Mouse (Mus musculus): Measurements from ENCODE around the gene Slc7a14. TPM values are rescaled to one million over a fixed set of nuclear protein-coding genes. Genes with fewer than 3 reads are reported as not detected.

Slc7a14 gene
- total and polyA plus RNA-seq, 3 experiments: under 0.01 to 0.01 TPM; not detected in 1

DNA sequence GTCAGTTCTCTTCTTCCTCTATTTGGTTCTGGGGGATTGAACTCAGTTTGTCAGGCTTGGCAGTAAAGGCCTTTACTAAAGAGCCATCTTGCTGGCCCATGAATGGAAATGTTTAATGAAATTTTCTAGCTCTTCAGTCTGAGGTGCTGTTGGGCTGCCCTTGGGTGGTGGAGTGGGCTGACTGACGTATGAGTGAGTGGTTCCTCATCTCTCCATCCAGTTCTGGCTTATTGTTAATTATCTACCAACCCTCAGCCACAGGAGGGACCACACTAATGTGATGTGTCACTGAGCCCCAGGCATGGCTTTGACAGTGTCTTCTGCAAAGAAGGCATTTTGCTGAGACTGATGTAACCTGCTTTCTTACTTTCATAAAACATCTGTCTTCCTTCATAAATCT lies 66.7 kb downstream of the Slc7a14 start:
- no peak overlapping the region for H3K4me3 ChIP-seq (ENCODE audit: control insufficient read depth in 1 of 2, insufficient read depth in 1 of 2, low read depth in 2 of 2, low read length in 2 of 2)
- DNase-seq (ENCODE audit: low read depth, low spot score): no peak
- H3K27me3 ChIP-seq (ENCODE audit: control insufficient read depth in 1 of 2, insufficient read depth in 2 of 2, low read length in 2 of 2): 0 out of 4 replicates have a peak, but pooled peaks cover 0 to 2% of the 10 kb centered on the region in 2 experiments
- no peak for TF ChIP-seq ZMIZ1 (IDR thresholded peaks at IDR 0.05; ENCODE audit: low read depth, low read length)
- no peak for TF ChIP-seq CTCF (IDR thresholded peaks at IDR 0.05 in 2 of 3, conservative IDR thresholded peaks at IDR 0.05 in 1 of 3; ENCODE audit: control insufficient read depth in 1 of 3, insufficient read depth in 1 of 3, low read depth in 2 of 3, low read length in 3 of 3, poor library complexity in 1 of 3, severe bottlenecking in 1 of 3)
- TF ChIP-seq RCOR1 (IDR thresholded peaks at IDR 0.05; ENCODE audit: low read depth, low read length): no peak
- TF ChIP-seq ZC3H11A (IDR thresholded peaks at IDR 0.05; ENCODE audit: low read depth, low read length): no peak
- TF ChIP-seq MAFK (IDR thresholded peaks at IDR 0.05; ENCODE audit: borderline replicate concordance, low read depth, low read length): no peak
- TF ChIP-seq E2F4 (IDR thresholded peaks at IDR 0.05; ENCODE audit: borderline replicate concordance, low read depth, low read length): no peak
- TF ChIP-seq MEF2A (IDR thresholded peaks at IDR 0.05; ENCODE audit: extremely low read depth, insufficient replicate concordance, low read depth, low read length, poor library complexity, severe bottlenecking): no peak
- TF ChIP-seq SIN3A (IDR thresholded peaks at IDR 0.05; ENCODE audit: low read length): no peak
- no peaks in the 10 kb centered on the region for H3K9me3 ChIP-seq (replicated peaks; ENCODE audit: insufficient read depth, low read length)
- no peaks in the 10 kb centered on the region for H3K79me2 ChIP-seq (ENCODE audit: control insufficient read depth, insufficient read depth, low read length, poor library complexity)
- no peaks in the 10 kb centered on the region for H3K4me1 ChIP-seq (ENCODE audit: control insufficient read depth in 1 of 2, insufficient read depth in 2 of 2, low read length in 2 of 2)
- no peak overlapping the region for H3K27ac ChIP-seq (ENCODE audit: control insufficient read depth, low read depth, low read length)
- no peak overlapping the region for H3K9ac ChIP-seq (ENCODE audit: control insufficient read depth, low read depth, low read length, poor library complexity, severe bottlenecking)
- no peaks in the 10 kb centered on the region for H3K36me3 ChIP-seq (ENCODE audit: control insufficient read depth in 1 of 2, insufficient read depth in 2 of 2, low read length in 2 of 2)

DNA sequence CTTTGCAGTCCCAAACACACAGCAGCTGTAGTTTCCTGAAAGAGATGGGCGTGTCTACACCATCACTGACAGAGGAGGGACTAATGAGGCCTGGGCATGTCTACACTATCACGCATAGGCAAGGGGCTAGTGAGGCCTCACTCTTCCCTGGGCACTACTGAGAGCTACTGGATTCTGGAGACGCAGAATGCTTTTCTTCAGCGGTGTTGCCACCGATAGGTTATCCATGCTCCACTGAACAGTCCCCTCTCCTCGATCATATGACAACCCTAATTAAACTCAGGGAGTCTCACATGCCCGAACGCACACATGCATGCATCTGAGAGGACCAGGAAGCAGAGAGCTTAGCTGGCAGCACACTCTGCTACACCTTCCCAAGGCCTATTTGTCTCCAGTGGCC lies 69.3 kb downstream of the Slc7a14 start:
- Histone ChIP-seq H3K4me3 (ENCODE audit: control insufficient read depth in 1 of 2, insufficient read depth in 1 of 2, low read depth in 2 of 2, low read length in 2 of 2) (no peak overlapping the region), H3K9ac (ENCODE audit: control insufficient read depth, low read depth, low read length, poor library complexity, severe bottlenecking) (no peak overlapping the region), H3K9me3 (replicated peaks; ENCODE audit: insufficient read depth, low read length) (no peaks in the 10 kb centered on the region), H3K4me1 (ENCODE audit: control insufficient read depth in 1 of 2, insufficient read depth in 2 of 2, low read length in 2 of 2) (no peaks in the 10 kb centered on the region), H3K27ac (ENCODE audit: control insufficient read depth, low read depth, low read length) (no peak overlapping the region), H3K36me3 (ENCODE audit: control insufficient read depth in 1 of 2, insufficient read depth in 2 of 2, low read length in 2 of 2) (no peaks in the 10 kb centered on the region), H3K79me2 (ENCODE audit: control insufficient read depth, insufficient read depth, low read length, poor library complexity) (no peaks in the 10 kb centered on the region), H3K27me3 (ENCODE audit: control insufficient read depth in 1 of 2, insufficient read depth in 2 of 2, low read length in 2 of 2) (no peaks in the 10 kb centered on the region)
- DNase-seq (ENCODE audit: low read depth, low spot score): no peak
- TF ChIP-seq TCF12 (IDR thresholded peaks at IDR 0.05; ENCODE audit: low read depth, low read length) (no peak), NRF1 (IDR thresholded peaks at IDR 0.05; ENCODE audit: insufficient read depth, low read depth, low read length, poor library complexity, severe bottlenecking) (no peak), CHD1 (IDR thresholded peaks at IDR 0.05; ENCODE audit: low read depth, low read length) (no peak), SMC3 (IDR thresholded peaks at IDR 0.05; ENCODE audit: low read depth, low read length) (no peak), POLR2A (IDR thresholded peaks at IDR 0.05; ENCODE audit: control insufficient read depth in 1 of 2, insufficient read depth in 1 of 2, low read depth in 1 of 2, low read length in 2 of 2, poor library complexity in 1 of 2) (no peak), MEF2A (IDR thresholded peaks at IDR 0.05; ENCODE audit: extremely low read depth, insufficient replicate concordance, low read depth, low read length, poor library complexity, severe bottlenecking) (no peak)

DNA sequence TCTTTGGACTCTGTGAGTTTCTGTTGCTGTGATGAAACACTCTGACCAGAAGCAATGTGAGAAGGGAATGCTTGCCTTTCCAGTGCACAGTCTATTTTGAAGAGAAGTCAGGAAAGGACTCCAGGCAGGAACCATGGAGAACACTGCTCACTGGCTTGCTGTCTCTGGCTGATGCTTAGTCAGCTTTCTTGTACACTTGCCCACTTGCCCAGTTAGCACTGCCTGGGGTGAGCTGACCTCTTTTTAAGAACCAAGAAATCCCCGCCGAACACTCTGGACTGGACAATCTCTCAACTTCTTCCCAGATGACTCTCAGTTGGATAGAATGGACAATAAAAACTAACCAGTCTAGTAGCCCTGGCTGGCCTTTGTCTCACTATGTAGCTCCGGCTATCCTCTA lies 70.5 kb downstream of the Slc7a14 start:
- no peak overlapping the region for H3K4me3 ChIP-seq (ENCODE audit: control insufficient read depth in 1 of 2, insufficient read depth in 1 of 2, low read depth in 2 of 2, low read length in 2 of 2)
- no peak for TF ChIP-seq ZNF384 (IDR thresholded peaks at IDR 0.05; ENCODE audit: low read depth, low read length)
- no peak for TF ChIP-seq MEF2A (IDR thresholded peaks at IDR 0.05; ENCODE audit: extremely low read depth, insufficient replicate concordance, low read depth, low read length, poor library complexity, severe bottlenecking)
- TF ChIP-seq MAZ (IDR thresholded peaks at IDR 0.05; ENCODE audit: low read depth, low read length): no peak
- no peak for TF ChIP-seq CHD1 (IDR thresholded peaks at IDR 0.05; ENCODE audit: low read depth, low read length)
- no peak for TF ChIP-seq BHLHE40 (IDR thresholded peaks at IDR 0.05; ENCODE audit: borderline replicate concordance, low read depth, low read length)
- no peak for TF ChIP-seq TBP (IDR thresholded peaks at IDR 0.05; ENCODE audit: low read depth, low read length)
- no peak for TF ChIP-seq SIN3A (IDR thresholded peaks at IDR 0.05; ENCODE audit: low read length)
- no peak for TF ChIP-seq MXI1 (IDR thresholded peaks at IDR 0.05; ENCODE audit: low read depth, low read length)
- TF ChIP-seq ELF1 (IDR thresholded peaks at IDR 0.05; ENCODE audit: low read depth, low read length): no peak
- TF ChIP-seq HCFC1 (IDR thresholded peaks at IDR 0.05; ENCODE audit: low read depth, low read length): no peak
- no peak for TF ChIP-seq ZMIZ1 (IDR thresholded peaks at IDR 0.05; ENCODE audit: low read depth, low read length)
- H3K27ac ChIP-seq (ENCODE audit: control insufficient read depth, low read depth, low read length): no peak overlapping the region

More for the DNA sequence above, 70.5 kb downstream of the Slc7a14 start:
- Histone ChIP-seq H3K4me1 (ENCODE audit: control insufficient read depth in 1 of 2, insufficient read depth in 2 of 2, low read length in 2 of 2) (no peaks in the 10 kb centered on the region), H3K36me3 (ENCODE audit: control insufficient read depth in 1 of 2, insufficient read depth in 2 of 2, low read length in 2 of 2) (no peaks in the 10 kb centered on the region), H3K9me3 (replicated peaks; ENCODE audit: insufficient read depth, low read length) (no peaks in the 10 kb centered on the region), H3K79me2 (ENCODE audit: control insufficient read depth, insufficient read depth, low read length, poor library complexity) (no peaks in the 10 kb centered on the region), H3K9ac (ENCODE audit: control insufficient read depth, low read depth, low read length, poor library complexity, severe bottlenecking) (no peak overlapping the region), H3K27me3 (ENCODE audit: control insufficient read depth in 1 of 2, insufficient read depth in 2 of 2, low read length in 2 of 2) (no peaks in the 10 kb centered on the region)
- no peak for DNase-seq (ENCODE audit: low read depth, low spot score)
